Mouse (Mus musculus): ENCODE data around the gene Polr3gl. TPM values are rescaled to one million over a fixed set of nuclear protein-coding genes. Genes with fewer than 3 reads are reported as not detected.

Polr3gl gene
- total and polyA plus RNA-seq, 2 experiments from 2014 or later: 10.3 to 37.1 TPM

DNA sequence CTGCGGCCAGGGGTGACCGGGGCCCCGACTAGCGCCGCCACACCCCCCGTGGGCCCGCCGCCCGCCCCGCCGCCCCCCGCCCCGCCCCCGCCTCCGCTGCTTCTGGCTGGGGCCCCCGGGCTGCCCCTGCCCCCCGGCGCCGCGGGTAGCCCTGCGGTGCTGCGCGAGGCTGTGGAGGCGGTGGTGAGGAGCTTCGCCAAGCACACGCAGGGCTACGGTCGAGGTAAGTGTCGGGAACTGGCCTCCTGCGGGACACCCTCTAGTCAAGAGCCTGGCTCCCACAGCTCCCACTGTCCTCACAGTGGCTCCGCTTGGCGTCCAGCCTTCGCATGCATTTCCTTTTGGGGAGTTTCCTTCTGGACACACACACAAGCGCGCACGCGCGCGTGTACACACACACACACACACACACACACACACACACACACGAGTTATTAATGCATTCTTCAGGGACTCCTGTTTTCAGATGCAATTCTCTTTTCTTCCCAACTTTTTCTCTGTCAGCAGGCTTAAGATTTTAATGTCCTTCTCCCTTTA is 7.3 kb upstream of the Polr3gl start:
- Histone ChIP-seq H3K4me2 (ENCODE audit: low read depth, low read length) (peak overlapping the region; percentile 87), H3K9me3 (replicated peaks; ENCODE audit: control insufficient read depth, low read length) (no peaks in the 10 kb centered on the region), H3K27me3 (ENCODE audit: control insufficient read depth, insufficient read depth, low read length) (no peaks in the 10 kb centered on the region), H3K27ac (ENCODE audit: low read depth) (peak overlapping the region; percentile 98), H3K4me1 (ENCODE audit: control insufficient read depth, insufficient read depth) (peaks cover 10% of the 10 kb centered on the region; the same call in 1 of the 2 replicates), H3K36me3 (replicated peaks; ENCODE audit: control insufficient read depth, insufficient read depth, low read length) (0 out of 2 replicates have a peak, but pooled peaks cover 4% of the 10 kb centered on the region), H3K4me3 (ENCODE audit: low read depth, low read length) (peak overlapping the region; percentile 77), H3K9ac (replicated peaks; ENCODE audit: low read depth, low read length) (peak overlapping the region; percentile 85)
- WGBS: under 1% methylated on average over 31 of the region's 40 CpGs
- TF ChIP-seq CTCF (IDR thresholded peaks at IDR 0.05; ENCODE audit: low read depth) (no peak), EP300 (IDR thresholded peaks at IDR 0.05; ENCODE audit: low read depth) (no peak)
- DNase-seq (ENCODE audit: low spot score): peak; percentile 71
- peak; percentile 70 for ATAC-seq (ENCODE audit: insufficient read depth, low read depth)

DNA sequence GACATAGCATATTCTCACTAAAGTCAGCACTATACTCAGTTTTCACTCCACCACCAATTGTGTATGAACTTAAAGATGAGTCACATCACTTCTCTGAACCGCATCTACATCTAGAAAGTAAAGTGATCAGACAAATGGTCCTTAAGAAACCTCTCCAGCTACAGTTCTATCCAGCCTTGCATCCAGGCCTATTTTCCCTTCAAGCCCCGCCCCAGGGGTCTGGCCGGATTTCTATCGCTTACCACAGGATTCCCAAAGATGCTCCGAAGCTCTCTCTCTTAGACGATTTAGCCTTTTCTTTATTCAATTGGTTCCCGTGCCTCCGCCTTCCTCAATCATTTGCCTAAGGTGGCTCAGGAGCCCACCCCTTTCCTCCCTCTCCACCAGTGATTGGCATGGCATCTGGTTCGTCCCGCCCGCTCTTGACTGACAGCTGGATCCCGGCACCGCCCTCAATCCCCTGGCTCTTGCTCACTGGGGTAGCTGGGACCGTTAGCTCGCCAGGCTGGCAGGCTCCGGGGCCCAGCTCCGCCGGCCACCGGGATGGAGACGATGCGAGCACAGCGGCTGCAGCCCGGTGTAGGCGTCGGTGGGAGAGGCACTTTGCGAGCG is 6.8 kb upstream of the Polr3gl start, which contains the start of gene Lix1l:
Lix1l (plus strand) TSS at position 511 of the 612 bp plus-strand sequence.
- Histone ChIP-seq H3K36me3 (replicated peaks; ENCODE audit: control insufficient read depth, insufficient read depth, low read length) (0 out of 2 replicates have a peak, but pooled peaks cover 4% of the 10 kb centered on the region), H3K4me1 (ENCODE audit: control insufficient read depth, insufficient read depth) (peaks cover 10% of the 10 kb centered on the region; the same call in 1 of the 2 replicates), H3K9me3 (replicated peaks; ENCODE audit: control insufficient read depth, low read length) (no peaks in the 10 kb centered on the region), H3K27ac (ENCODE audit: low read depth) (peak within 1 kb of the TSS; percentile 98), H3K4me2 (ENCODE audit: low read depth, low read length) (peak within 1 kb of the TSS; percentile 87), H3K9ac (replicated peaks; ENCODE audit: low read depth, low read length) (peak within 1 kb of the TSS; percentile 85), H3K4me3 (ENCODE audit: low read depth, low read length) (peak within 1 kb of the TSS; percentile 77), H3K27me3 (ENCODE audit: control insufficient read depth, insufficient read depth, low read length) (no peaks in the 10 kb centered on the region)
- ATAC-seq (ENCODE audit: insufficient read depth, low read depth) (peak; percentile 92), DNase-seq (ENCODE audit: low spot score) (peak; percentile 97)
- WGBS: 2% methylated on average over 27 of the region's 27 CpGs
- TF ChIP-seq EP300 (IDR thresholded peaks at IDR 0.05; ENCODE audit: low read depth) (no peak), CTCF (IDR thresholded peaks at IDR 0.05; ENCODE audit: low read depth) (no peak)

DNA sequence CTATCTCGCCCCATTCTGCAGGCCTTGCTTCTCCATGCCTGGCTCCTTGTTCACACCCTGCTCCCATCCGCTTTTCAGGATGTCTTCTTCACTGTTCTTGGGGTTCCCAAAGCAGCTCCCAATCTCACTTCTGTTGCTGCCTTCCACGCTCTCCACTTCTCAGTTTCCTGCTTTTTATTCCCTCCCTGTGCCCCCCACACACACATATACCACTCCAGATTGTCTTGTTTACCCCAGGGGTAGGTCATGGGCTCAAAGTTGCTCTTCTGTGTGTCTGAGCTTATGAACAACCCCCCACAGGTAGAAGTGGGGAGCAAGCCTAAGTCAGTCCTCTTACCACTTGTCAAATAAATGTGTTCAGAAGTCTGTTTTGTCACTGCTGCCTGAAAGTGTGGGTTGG is 5.4 kb upstream of the Polr3gl start:
- ATAC-seq (ENCODE audit: insufficient read depth, low read depth) (no peak), DNase-seq (ENCODE audit: low spot score) (no peak)
- no peak overlapping the region for H3K4me3 ChIP-seq (ENCODE audit: low read depth, low read length)
- H3K36me3 ChIP-seq (replicated peaks; ENCODE audit: control insufficient read depth, insufficient read depth, low read length): 0 out of 2 replicates have a peak, but pooled peaks cover 4% of the 10 kb centered on the region
- H3K4me1 ChIP-seq (ENCODE audit: control insufficient read depth, insufficient read depth): peaks cover 10% of the 10 kb centered on the region; the same call in 1 of the 2 replicates
- no peak overlapping the region for H3K27ac ChIP-seq (ENCODE audit: low read depth)
- 93% methylated on average over 3 of the region's 3 CpGs for WGBS
- H3K27me3 ChIP-seq (ENCODE audit: control insufficient read depth, insufficient read depth, low read length): no peaks in the 10 kb centered on the region
- no peak overlapping the region for H3K9ac ChIP-seq (replicated peaks; ENCODE audit: low read depth, low read length)
- no peaks in the 10 kb centered on the region for H3K9me3 ChIP-seq (replicated peaks; ENCODE audit: control insufficient read depth, low read length)
- TF ChIP-seq CTCF (IDR thresholded peaks at IDR 0.05; ENCODE audit: low read depth): no peak
- TF ChIP-seq EP300 (IDR thresholded peaks at IDR 0.05; ENCODE audit: low read depth): no peak
- H3K4me2 ChIP-seq (ENCODE audit: low read depth, low read length): no peak overlapping the region

- Histone ChIP-seq H3K4me2 (ENCODE audit: low read depth, low read length) (peak overlapping the region; percentile 97), H3K9me3 (replicated peaks; ENCODE audit: control insufficient read depth, low read length) (no peaks in the 10 kb centered on the region), H3K27me3 (ENCODE audit: control insufficient read depth, insufficient read depth, low read length) (no peaks in the 10 kb centered on the region), H3K4me1 (ENCODE audit: control insufficient read depth, insufficient read depth) (peaks cover 10% of the 10 kb centered on the region; the same call in 1 of the 2 replicates), H3K27ac (ENCODE audit: low read depth) (no peak overlapping the region), H3K4me3 (ENCODE audit: low read depth, low read length) (no peak overlapping the region), H3K36me3 (replicated peaks; ENCODE audit: control insufficient read depth, insufficient read depth, low read length) (0 out of 2 replicates have a peak, but pooled peaks cover 4% of the 10 kb centered on the region), H3K9ac (replicated peaks; ENCODE audit: low read depth, low read length) (no peak overlapping the region)
- ATAC-seq (ENCODE audit: insufficient read depth, low read depth) (no peak), DNase-seq (ENCODE audit: low spot score) (no peak)
- WGBS: 75% methylated on average over 8 of the region's 8 CpGs
- TF ChIP-seq CTCF (IDR thresholded peaks at IDR 0.05; ENCODE audit: low read depth): no peak
Observed at GRCm38 (mm10) chr3:96599069-96599393, 5.0 kb upstream of the Polr3gl start.

DNA sequence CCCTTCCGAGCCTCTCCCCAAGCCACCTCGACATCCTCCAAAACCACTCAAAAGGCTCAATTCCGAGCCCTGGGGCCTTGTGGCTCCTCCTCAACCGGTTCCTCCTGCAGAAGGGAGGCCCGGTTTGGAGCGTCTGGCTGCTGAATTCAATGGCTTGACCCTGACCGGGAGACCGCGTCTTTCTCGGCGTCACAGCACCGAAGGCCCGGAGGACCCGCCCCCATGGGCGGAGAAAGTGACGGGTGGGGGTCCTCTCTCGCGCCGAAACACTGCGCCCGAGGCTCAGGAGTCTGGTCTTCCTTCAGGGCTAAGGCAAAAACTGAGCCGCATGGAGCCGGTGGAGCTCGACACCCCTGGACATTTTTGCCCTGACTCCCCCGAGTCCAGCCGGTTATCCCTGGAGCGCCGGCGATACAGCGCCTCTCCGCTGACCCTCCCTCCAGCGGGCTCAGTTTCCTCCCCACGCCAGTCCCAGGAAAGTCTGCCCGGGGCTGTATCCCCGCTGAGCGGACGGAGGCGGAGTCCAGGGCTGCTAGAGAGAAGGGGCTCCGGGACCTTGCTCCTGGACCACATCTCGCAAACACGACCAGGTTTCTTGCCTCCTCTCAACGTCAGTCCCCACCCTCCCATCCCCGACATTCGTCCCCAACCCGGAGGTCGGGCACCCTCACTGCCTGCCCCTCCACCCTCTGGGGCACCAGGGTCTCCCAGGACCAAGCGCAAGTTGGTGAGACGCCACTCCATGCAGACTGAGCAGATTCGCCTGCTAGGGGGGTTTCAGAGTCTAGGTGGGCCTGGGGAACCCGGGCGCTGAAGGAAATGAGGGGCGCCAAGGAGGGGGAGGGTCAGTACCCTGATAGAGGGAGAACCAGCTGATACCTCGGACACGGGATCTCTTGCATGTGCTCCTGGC is 4.4 kb upstream of the Polr3gl start:
- Histone ChIP-seq H3K9me3 (replicated peaks; ENCODE audit: control insufficient read depth, low read length) (no peaks in the 10 kb centered on the region), H3K4me2 (ENCODE audit: low read depth, low read length) (peak overlapping the region; percentile 97), H3K27me3 (ENCODE audit: control insufficient read depth, insufficient read depth, low read length) (no peaks in the 10 kb centered on the region), H3K4me1 (ENCODE audit: control insufficient read depth, insufficient read depth) (peaks cover 10% of the 10 kb centered on the region; the same call in 1 of the 2 replicates), H3K27ac (ENCODE audit: low read depth) (peak overlapping the region; percentile 75), H3K36me3 (replicated peaks; ENCODE audit: control insufficient read depth, insufficient read depth, low read length) (no peaks in the 10 kb centered on the region), H3K9ac (replicated peaks; ENCODE audit: low read depth, low read length) (peak overlapping the region; percentile 70), H3K4me3 (ENCODE audit: low read depth, low read length) (peak overlapping the region; percentile 59)
- DNase-seq (ENCODE audit: low spot score) (peak; percentile 63), ATAC-seq (ENCODE audit: insufficient read depth, low read depth) (peak; percentile 6; the same call in 1 of the 2 replicates)
- TF ChIP-seq EP300 (IDR thresholded peaks at IDR 0.05; ENCODE audit: low read depth): no peak
- TF ChIP-seq CTCF (IDR thresholded peaks at IDR 0.05; ENCODE audit: low read depth): no peak
- 7% methylated on average over 54 of the region's 54 CpGs for WGBS
